Mouse (Mus musculus) megakaryocyte, embryonic 14.5 days (primary cell): Measurements from ENCODE around the gene Gm3029. TPM values are rescaled to one million over a fixed set of nuclear protein-coding genes. Genes with fewer than 3 reads are reported as not detected.
"Not testable (repeated sequence)": the region's sequence is repeated elsewhere in the genome, so short reads cannot be mapped to it uniquely, and the experiment has no call there.

Experiments
- H3K27me3 ChIP-seq: replicated peaks from 2 replicates; pipeline ENCODE3; 2012; ENCODE audit warnings: inconsistent platforms
- H3K36me3 ChIP-seq: replicated peaks from 2 replicates; pipeline ENCODE3; 2012; ENCODE audit warnings: low read length, inconsistent platforms, mixed read lengths
- H3K4me1 ChIP-seq: 2 replicates; pipeline ENCODE4 v1.6.1; 2012; ENCODE audit warnings: inconsistent platforms
- H3K4me3 ChIP-seq: replicated peaks from 2 replicates; pipeline ENCODE3; 2012; ENCODE audit warnings: moderate library complexity, mild to moderate bottlenecking, inconsistent platforms
- H3K9me3 ChIP-seq: 2 replicates; pipeline ENCODE4 v1.6.1; 2012; ENCODE audit warnings: inconsistent platforms
- polyA plus RNA-seq: library from polyadenylated mRNA; stranded (reverse); fragments of >175 nt; gene quantifications from 2 replicates; pipeline ENCODE4 v1.2.3, GENCODE M21; 2012; ENCODE audit warnings: low replicate concordance; ENCODE audit not compliant: insufficient read depth

The Gm3029 gene
- polyA plus RNA-seq: not detected in 2 replicates

GRCm38 (mm10) chr14:3931456-3931855 is at the start of gene Gm3029:
Gm3029 (plus strand) TSS chr14:3931756.
- not testable (repeated sequence) for H3K27me3 ChIP-seq, H3K4me3 ChIP-seq, H3K4me1 ChIP-seq, H3K36me3 ChIP-seq, H3K9me3 ChIP-seq

GRCm38 (mm10) chr14:3883872-3884271 is 47.7 kb upstream of the Gm3029 start, which contains the start of gene Gm2916:
Gm2916 (plus strand) TSS chr14:3884172.
- H3K27me3 ChIP-seq, H3K4me3 ChIP-seq, H3K36me3 ChIP-seq, H3K4me1 ChIP-seq, H3K9me3 ChIP-seq: not testable (repeated sequence)

- not testable (repeated sequence) for H3K9me3 ChIP-seq, H3K4me3 ChIP-seq, H3K27me3 ChIP-seq
Measured at GRCm38 (mm10) chr14:3963247-3963646, 31.7 kb downstream of the Gm3029 start, which contains the start of gene Gm3095. Gm3095 (plus strand) TSS chr14:3963547.

More at GRCm38 (mm10) chr14:3963247-3963646, 31.7 kb downstream of the Gm3029 start, which contains the start of gene Gm3095:
- H3K4me1 ChIP-seq, H3K36me3 ChIP-seq: not testable (repeated sequence)

Other genes with a start within 250 kb of the Gm3029 start
- not detected in 2 replicates for gene Gm3043, start 243.0 kb upstream of the Gm3029 start, polyA plus RNA-seq
- gene Gm3002, start 121.7 kb upstream of the Gm3029 start, polyA plus RNA-seq: not detected in 2 replicates
- gene Gm3033, start 85.5 kb upstream of the Gm3029 start, polyA plus RNA-seq: not detected in 2 replicates
- gene Gm2916, start 47.6 kb upstream of the Gm3029 start, polyA plus RNA-seq: not detected in 2 replicates
- not detected in 2 replicates for gene Gm3095, start 31.8 kb downstream of the Gm3029 start, polyA plus RNA-seq
- gene Gm3099, start 66.6 kb downstream of the Gm3029 start, polyA plus RNA-seq: not detected in 2 replicates
- gene Gm5796, start 92.2 kb downstream of the Gm3029 start, polyA plus RNA-seq: not detected in 2 replicates
- gene Gm3115, start 152.4 kb downstream of the Gm3029 start, polyA plus RNA-seq: not detected in 2 replicates
- gene Gm8108, start 178.8 kb downstream of the Gm3029 start, polyA plus RNA-seq: not detected in 2 replicates
- gene Gm3127, start 233.3 kb downstream of the Gm3029 start, polyA plus RNA-seq: not detected in 2 replicates